Mouse (Mus musculus): ENCODE results near the gene Akr1b10. TPM values are rescaled to one million over a fixed set of nuclear protein-coding genes. Genes with fewer than 3 reads are reported as not detected.
"Not testable (repeated sequence)": the region's sequence is repeated elsewhere in the genome, so short reads cannot be mapped to it uniquely, and the experiment has no call there.

The Akr1b10 gene
- polyA plus RNA-seq, 1 experiment from 2014 or later: 9.1 TPM

DNA sequence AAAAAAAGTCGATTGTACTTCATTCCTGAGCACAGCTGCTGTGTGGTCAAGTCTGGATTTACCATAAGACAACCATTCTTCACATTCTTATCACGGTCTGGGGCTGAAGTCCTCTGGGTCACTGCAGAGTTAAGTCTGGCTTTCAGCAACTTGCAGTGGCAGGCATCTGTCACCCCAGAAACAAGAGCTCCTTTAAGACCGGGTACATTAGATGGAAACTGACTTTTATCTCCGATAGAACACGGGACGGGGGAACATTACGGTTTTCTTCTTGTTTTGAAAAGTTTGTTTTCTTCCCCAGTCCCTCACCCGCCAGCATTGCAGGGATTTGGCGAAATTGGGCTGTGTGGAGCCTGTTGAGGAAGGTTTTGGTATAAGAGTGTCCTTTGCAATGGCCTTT is 28.2 kb upstream of the Akr1b10 start:
- H3K9ac ChIP-seq (replicated peaks; ENCODE audit: low read length): no peak overlapping the region
- ATAC-seq (ENCODE audit: low FRiP score, low TSS enrichment) (no peak), DNase-seq (no peak)
- no peak overlapping the region for H3K27ac ChIP-seq (replicated peaks; ENCODE audit: low read depth, low read length)
- 0 out of 2 replicates have a peak, but pooled peaks cover 6% of the 10 kb centered on the region for H3K4me1 ChIP-seq (ENCODE audit: control insufficient read depth, insufficient read depth, low read length)
- no peaks in the 10 kb centered on the region for H3K36me3 ChIP-seq (ENCODE audit: control insufficient read depth, insufficient read depth, low read length)
- H3K4me2 ChIP-seq (ENCODE audit: low read length): no peak overlapping the region
- H3K27me3 ChIP-seq (ENCODE audit: control insufficient read depth, insufficient read depth, low read length): no peaks in the 10 kb centered on the region
- no peaks in the 10 kb centered on the region for H3K9me3 ChIP-seq (ENCODE audit: control insufficient read depth, low read length)
- 92% methylated on average over 9 of the region's 9 CpGs for WGBS
- no peak overlapping the region for H3K4me3 ChIP-seq (replicated peaks; ENCODE audit: low read depth, low read length)

DNA sequence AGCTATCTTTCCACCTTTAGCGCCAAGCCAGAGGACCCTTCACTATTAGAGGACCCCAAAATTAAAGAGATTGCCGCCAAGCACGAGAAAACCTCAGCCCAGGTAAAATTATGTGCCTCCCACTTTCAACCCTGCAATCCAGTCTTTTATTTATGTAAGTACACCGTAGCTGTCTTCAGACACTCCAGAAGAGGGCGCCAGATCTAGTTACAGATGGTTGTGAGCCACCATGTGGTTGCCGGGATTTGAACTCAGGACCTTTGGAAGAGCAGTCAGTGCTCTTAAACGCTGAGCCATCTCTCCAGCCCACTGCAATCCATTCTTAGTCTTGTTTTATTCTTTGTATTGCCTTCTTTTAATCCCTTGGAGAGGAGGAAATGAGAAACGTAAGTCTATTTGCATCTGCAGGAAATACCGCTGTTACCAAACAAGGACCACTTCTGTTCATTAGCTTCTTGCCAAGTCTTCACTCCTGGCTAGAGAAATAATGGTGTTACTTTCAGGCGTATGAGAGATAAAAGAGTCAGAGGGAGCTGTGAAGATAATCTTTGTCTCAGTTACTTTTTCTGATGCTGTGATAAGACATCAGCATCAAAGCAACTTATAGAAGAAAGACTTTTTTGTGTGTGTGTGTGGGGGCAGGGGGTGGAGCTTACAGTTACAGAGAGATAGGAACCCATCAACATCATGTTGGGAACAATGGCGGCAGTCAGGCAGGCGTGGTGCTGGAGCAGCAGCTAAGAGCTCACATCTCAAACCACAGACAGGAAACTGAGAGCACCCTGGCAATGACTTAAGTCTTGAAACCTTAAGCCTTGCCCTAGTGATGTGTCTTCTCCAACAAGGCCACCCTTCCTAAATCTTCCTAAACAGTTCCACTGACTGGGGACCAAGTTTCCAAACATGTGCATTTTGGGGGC is 19.5 kb upstream of the Akr1b10 start:
- ATAC-seq (ENCODE audit: low FRiP score, low TSS enrichment) (no peak), DNase-seq (no peak)
- 0 out of 2 replicates have a peak, but pooled peaks cover 3% of the 10 kb centered on the region for H3K4me1 ChIP-seq (ENCODE audit: control insufficient read depth, insufficient read depth, low read length)
- H3K27me3 ChIP-seq (ENCODE audit: control insufficient read depth, insufficient read depth, low read length): no peaks in the 10 kb centered on the region
- no peak overlapping the region for H3K27ac ChIP-seq (replicated peaks; ENCODE audit: low read depth, low read length)
- no peak overlapping the region for H3K4me3 ChIP-seq (replicated peaks; ENCODE audit: low read depth, low read length)
- no peak overlapping the region for H3K4me2 ChIP-seq (ENCODE audit: low read length)
- H3K9ac ChIP-seq (replicated peaks; ENCODE audit: low read length): no peak overlapping the region
- no peaks in the 10 kb centered on the region for H3K9me3 ChIP-seq (ENCODE audit: control insufficient read depth, low read length)
- no peaks in the 10 kb centered on the region for H3K36me3 ChIP-seq (ENCODE audit: control insufficient read depth, insufficient read depth, low read length)
- WGBS: 87% methylated on average over 12 of the region's 12 CpGs

DNA sequence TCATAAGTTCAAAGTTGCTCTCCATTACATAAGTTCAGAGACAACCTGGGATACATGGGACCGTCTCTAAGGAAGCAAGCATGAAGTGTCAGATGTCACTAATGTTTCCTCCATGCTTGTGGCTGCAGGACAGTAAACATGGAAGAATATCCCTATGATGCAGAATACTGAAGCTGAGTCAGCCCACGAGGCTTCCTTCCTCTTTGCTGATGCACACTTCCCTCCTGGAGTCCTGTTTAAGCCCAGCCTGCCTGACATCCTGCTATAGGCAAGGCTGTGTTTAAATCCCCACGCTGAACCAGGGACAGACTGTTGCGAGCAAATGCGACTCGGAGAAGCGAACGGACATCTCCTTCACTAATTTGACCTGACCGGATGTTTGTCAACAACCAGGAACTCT is 16.0 kb upstream of the Akr1b10 start:
- no peak overlapping the region for H3K4me2 ChIP-seq (ENCODE audit: low read length)
- ATAC-seq (ENCODE audit: low FRiP score, low TSS enrichment) (no peak), DNase-seq (no peak)
- no peaks in the 10 kb centered on the region for H3K27me3 ChIP-seq (ENCODE audit: control insufficient read depth, insufficient read depth, low read length)
- 89% methylated on average over 9 of the region's 9 CpGs for WGBS
- no peak overlapping the region for H3K27ac ChIP-seq (replicated peaks; ENCODE audit: low read depth, low read length)
- H3K36me3 ChIP-seq (ENCODE audit: control insufficient read depth, insufficient read depth, low read length): no peaks in the 10 kb centered on the region
- H3K4me3 ChIP-seq (replicated peaks; ENCODE audit: low read depth, low read length): no peak overlapping the region
- 0 out of 2 replicates have a peak, but pooled peaks cover 3% of the 10 kb centered on the region for H3K4me1 ChIP-seq (ENCODE audit: control insufficient read depth, insufficient read depth, low read length)
- no peaks in the 10 kb centered on the region for H3K9me3 ChIP-seq (ENCODE audit: control insufficient read depth, low read length)
- no peak overlapping the region for H3K9ac ChIP-seq (replicated peaks; ENCODE audit: low read length)

DNA sequence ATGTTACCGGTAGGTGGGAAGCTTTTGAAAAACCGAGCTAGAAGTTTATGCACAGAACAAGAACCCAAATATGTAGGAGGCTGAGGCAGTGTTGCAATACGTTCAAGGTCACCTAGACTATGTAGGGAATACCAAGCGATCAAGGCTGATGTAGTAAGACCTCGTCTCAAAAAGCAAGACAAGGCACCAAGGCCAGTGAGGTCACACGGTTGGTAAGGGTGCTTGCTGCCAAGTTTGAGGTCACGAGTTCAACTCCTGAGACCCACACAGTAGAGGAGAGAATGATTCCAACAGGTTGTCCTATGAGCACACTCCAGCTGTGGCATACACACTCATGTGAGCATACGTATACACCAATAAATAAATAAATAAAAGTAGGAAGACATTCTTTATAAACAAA is 13.9 kb upstream of the Akr1b10 start:
- ATAC-seq (ENCODE audit: low FRiP score, low TSS enrichment): no peak
- Histone ChIP-seq H3K36me3 (ENCODE audit: control insufficient read depth, insufficient read depth, low read length) (no peaks in the 10 kb centered on the region), H3K4me3 (replicated peaks; ENCODE audit: low read depth, low read length) (no peak overlapping the region), H3K4me2 (ENCODE audit: low read length) (no peak overlapping the region), H3K4me1 (ENCODE audit: control insufficient read depth, insufficient read depth, low read length) (0 out of 2 replicates have a peak, but pooled peaks cover 3% of the 10 kb centered on the region), H3K9me3 (ENCODE audit: control insufficient read depth, low read length) (no peaks in the 10 kb centered on the region), H3K27me3 (ENCODE audit: control insufficient read depth, insufficient read depth, low read length) (no peaks in the 10 kb centered on the region), H3K9ac (replicated peaks; ENCODE audit: low read length) (no peak overlapping the region), H3K27ac (replicated peaks; ENCODE audit: low read depth, low read length) (no peak overlapping the region)
- 86% methylated on average over 8 of the region's 8 CpGs for WGBS
- no peak for DNase-seq

DNA sequence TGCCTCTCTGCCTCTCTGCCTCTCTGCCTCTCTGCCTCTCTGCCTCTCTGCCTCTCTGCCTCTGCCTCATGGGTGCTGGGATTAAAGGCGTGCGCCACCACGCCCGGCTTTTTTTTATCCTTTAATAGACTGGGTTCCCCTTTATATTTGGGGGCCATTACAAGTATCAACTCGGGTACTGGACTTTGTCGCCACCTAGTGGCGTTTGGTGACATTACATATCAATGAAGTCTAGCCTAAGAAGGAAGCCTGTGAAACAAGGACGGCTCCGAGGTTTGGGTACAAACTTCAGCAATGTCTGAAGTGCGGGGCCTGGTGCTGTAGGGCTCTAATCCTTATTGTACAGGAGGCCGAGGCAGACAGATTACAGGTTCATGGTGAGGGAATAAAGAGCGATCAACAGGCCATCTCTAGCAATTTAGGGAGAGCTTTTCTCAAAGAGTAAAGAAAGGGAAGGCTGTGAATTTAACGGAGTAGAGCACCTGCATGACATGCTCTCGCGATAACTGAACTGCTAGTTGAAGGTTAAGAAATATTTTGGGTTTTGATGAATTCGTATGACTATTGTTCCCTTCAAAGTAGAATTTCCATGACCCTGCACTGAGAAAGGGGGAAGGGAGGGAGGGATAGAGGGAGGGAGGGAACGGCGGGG is 12.2 kb upstream of the Akr1b10 start:
- peak overlapping the region; percentile 13; the same call in 1 of the 2 replicates for H3K4me2 ChIP-seq (ENCODE audit: low read length)
- DNase-seq (peak; percentile 92), ATAC-seq (ENCODE audit: low FRiP score, low TSS enrichment) (no peak)
- H3K9ac ChIP-seq (replicated peaks; ENCODE audit: low read length): no peak overlapping the region
- no peak overlapping the region for H3K27ac ChIP-seq (replicated peaks; ENCODE audit: low read depth, low read length)
- WGBS: 25% methylated on average over 18 of the region's 18 CpGs
- H3K4me1 ChIP-seq (ENCODE audit: control insufficient read depth, insufficient read depth, low read length): 0 out of 2 replicates have a peak, but pooled peaks cover 3% of the 10 kb centered on the region
- no peaks in the 10 kb centered on the region for H3K9me3 ChIP-seq (ENCODE audit: control insufficient read depth, low read length)
- H3K36me3 ChIP-seq (ENCODE audit: control insufficient read depth, insufficient read depth, low read length): no peaks in the 10 kb centered on the region
- no peak overlapping the region for H3K4me3 ChIP-seq (replicated peaks; ENCODE audit: low read depth, low read length)
- H3K27me3 ChIP-seq (ENCODE audit: control insufficient read depth, insufficient read depth, low read length): no peaks in the 10 kb centered on the region

DNA sequence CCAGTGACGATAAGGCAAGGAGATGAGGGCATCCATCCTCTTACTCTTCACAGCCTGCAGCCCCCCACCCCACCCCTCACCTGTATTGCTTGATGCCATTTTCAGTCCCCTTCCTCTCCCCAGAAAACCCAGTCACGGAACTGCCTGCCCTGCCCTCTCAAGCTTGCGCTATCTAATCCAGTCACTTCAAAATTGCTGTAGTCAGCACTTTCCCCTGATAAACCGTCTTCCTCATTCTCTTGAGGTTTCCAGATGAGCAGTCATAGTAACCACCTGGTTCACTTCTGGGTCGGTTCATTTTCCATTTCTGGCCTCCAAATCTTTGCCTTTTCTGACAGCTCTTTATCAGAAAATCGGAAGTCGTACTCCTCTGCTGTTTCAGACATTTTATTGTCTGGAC is 10.2 kb upstream of the Akr1b10 start:
- DNase-seq (no peak), ATAC-seq (ENCODE audit: low FRiP score, low TSS enrichment) (no peak)
- H3K36me3 ChIP-seq (ENCODE audit: control insufficient read depth, insufficient read depth, low read length): no peaks in the 10 kb centered on the region
- WGBS: 85% methylated on average over 7 of the region's 7 CpGs
- H3K9ac ChIP-seq (replicated peaks; ENCODE audit: low read length): no peak overlapping the region
- 0 out of 2 replicates have a peak, but pooled peaks cover 2% of the 10 kb centered on the region for H3K4me1 ChIP-seq (ENCODE audit: control insufficient read depth, insufficient read depth, low read length)
- H3K27ac ChIP-seq (replicated peaks; ENCODE audit: low read depth, low read length): no peak overlapping the region
- no peak overlapping the region for H3K4me3 ChIP-seq (replicated peaks; ENCODE audit: low read depth, low read length)
- no peaks in the 10 kb centered on the region for H3K9me3 ChIP-seq (ENCODE audit: control insufficient read depth, low read length)
- no peak overlapping the region for H3K4me2 ChIP-seq (ENCODE audit: low read length)
- no peaks in the 10 kb centered on the region for H3K27me3 ChIP-seq (ENCODE audit: control insufficient read depth, insufficient read depth, low read length)

DNA sequence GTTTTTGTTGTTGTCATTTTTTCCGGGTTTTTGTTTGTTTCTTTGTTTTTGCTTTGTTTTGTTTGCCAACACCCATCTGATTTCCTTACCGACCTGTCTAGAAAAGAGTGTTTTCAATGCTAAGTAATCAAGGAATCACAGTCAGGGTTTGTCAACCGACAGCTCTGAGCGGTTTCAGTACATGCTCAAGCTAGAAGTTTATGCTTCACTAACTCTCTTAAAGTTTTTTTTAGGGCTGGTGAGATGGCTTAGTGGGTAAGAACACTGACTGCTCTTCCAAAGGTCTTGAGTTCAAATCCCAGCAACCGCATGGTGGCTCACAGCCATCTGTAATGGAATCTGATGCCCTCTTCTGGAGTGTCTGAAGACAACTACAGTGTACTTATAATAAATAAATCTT is 8.1 kb upstream of the Akr1b10 start:
- not testable (repeated sequence) for ATAC-seq (ENCODE audit: low FRiP score, low TSS enrichment); H3K4me3 ChIP-seq (replicated peaks; ENCODE audit: low read depth, low read length); H3K36me3 ChIP-seq (ENCODE audit: control insufficient read depth, insufficient read depth, low read length); H3K27me3 ChIP-seq (ENCODE audit: control insufficient read depth, insufficient read depth, low read length); H3K4me1 ChIP-seq (ENCODE audit: control insufficient read depth, insufficient read depth, low read length); H3K9ac ChIP-seq (replicated peaks; ENCODE audit: low read length); H3K4me2 ChIP-seq (ENCODE audit: low read length); H3K27ac ChIP-seq (replicated peaks; ENCODE audit: low read depth, low read length); H3K9me3 ChIP-seq (ENCODE audit: control insufficient read depth, low read length); DNase-seq
- 82% methylated on average over 5 of the region's 5 CpGs for WGBS

DNA sequence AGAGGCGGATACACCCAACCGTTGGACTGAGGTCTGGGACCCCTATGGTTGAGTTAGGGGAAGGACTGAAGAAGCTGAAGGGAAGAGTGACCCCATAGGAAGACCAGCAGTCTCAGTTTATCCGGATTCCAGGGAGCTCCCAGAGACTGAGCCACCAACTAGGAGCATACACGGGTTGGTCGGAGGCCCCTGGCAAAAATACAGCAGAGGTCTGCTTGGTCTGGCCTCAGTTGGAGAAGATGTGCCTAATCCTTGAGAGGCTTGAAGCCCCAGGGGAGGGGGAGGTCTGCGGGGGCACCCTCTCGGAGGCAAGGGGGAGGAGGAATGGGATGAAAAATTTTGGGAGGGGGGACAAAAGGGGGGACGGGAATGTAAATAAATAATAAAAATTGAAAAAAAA is 617 bp upstream of the Akr1b10 start:
- Histone ChIP-seq H3K4me2 (ENCODE audit: low read length) (peak overlapping the region; percentile 64; the same call in 1 of the 2 replicates), H3K9me3 (ENCODE audit: control insufficient read depth, low read length) (no peaks in the 10 kb centered on the region), H3K9ac (replicated peaks; ENCODE audit: low read length) (no peak overlapping the region), H3K4me1 (ENCODE audit: control insufficient read depth, insufficient read depth, low read length) (0 out of 2 replicates have a peak, but pooled peaks cover 12% of the 10 kb centered on the region), H3K27me3 (ENCODE audit: control insufficient read depth, insufficient read depth, low read length) (no peaks in the 10 kb centered on the region; the same call in 1 of the 2 replicates), H3K4me3 (replicated peaks; ENCODE audit: low read depth, low read length) (no peak overlapping the region), H3K27ac (replicated peaks; ENCODE audit: low read depth, low read length) (no peak overlapping the region), H3K36me3 (ENCODE audit: control insufficient read depth, insufficient read depth, low read length) (no peaks in the 10 kb centered on the region)
- 43% methylated on average over 8 of the region's 8 CpGs for WGBS
- ATAC-seq (ENCODE audit: low FRiP score, low TSS enrichment) (no peak), DNase-seq (no peak)

All from midbrain, embryonic 14.5 days (tissue).